Mouse (Mus musculus): ENCODE data around the gene Slc7a9.

Gene Slc7a9

DNA sequence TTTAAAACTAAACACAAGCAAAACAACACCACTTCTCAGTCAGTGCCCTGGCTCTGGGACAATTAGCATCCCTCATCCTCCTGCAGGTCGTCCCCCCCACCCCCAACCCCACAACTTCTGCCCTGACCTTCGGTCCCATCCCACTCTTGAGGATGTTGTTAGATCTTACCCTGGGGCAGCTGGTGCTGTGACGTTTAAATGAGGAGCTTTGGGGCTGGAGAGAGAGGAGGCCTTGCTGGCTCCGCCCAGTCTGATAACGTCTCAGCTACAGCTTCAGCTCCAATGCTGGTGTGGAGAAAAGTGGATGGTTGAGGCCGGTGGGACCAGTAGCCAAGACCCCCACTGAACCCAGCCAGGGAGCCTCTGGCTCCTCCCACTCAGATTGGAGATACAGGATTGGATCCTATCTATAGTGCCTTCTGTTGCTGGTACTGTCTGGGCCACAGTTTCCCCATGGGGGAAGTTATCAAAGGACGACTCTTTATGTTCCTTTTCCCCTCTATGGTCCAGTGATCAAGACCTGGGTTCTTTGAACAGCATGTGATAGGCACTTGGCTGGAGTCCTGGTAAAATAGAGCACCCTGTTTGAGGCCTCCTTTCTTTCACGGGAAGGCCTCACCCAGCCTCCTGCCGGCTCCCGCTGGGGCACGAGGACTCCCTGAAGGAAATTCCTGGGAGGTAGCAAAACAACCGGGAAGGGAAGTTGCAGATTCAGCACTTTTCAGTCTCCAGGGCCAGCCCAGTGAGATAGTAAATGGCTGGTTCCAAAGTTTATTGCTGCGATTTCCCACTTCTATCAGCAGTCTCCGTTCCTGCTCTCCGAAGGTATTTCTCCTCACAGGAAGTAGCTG is at the start of gene Slc7a9:
Gene Slc7a9, plus strand, starts transcription at position 801 of the 851 bp plus-strand sequence.
- no peak for DNase-seq (ENCODE audit: low spot score)

DNA sequence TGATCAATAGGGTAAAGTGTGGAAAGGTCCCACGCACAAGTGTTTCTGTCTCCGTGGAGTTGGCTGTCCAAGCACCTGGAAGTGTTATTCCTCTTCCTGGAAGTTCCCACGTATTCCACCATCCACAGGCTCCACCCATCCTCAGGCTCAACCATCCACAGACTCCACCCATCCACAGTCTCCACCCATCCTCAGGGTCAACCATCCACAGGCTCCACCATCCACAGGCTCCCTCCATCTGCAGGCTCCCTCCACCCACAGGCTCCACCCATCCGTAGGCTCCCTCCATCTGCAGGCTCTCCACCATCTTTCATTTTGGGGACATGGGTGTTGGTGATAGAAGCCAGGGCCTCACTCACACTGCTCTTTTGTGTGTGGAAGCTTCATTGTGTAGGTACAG is 47.4 kb upstream of the Slc7a9 start:
- DNase-seq (ENCODE audit: low spot score) = no peak

DNA sequence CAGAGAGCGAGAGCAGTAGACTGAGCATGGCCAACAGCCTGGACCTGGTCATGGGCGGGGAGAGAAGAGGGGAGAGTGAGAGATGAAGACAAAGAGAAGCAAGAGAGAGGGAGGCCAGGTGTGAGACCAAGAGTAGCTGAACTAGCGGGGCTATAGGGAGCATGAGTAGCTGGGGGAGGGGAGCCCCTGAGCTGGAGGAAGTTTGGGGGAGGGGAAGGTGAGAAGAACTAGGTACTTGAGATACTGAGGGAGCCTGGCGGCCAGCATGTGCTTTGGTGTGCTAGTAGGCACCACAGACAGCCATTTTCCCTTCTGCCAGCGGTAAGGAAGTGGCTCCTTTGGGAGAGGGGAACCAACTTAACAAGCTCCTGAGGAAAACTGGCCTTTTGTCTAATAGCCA is 33.4 kb upstream of the Slc7a9 start:
- DNase-seq (ENCODE audit: low spot score) = no peak

DNA sequence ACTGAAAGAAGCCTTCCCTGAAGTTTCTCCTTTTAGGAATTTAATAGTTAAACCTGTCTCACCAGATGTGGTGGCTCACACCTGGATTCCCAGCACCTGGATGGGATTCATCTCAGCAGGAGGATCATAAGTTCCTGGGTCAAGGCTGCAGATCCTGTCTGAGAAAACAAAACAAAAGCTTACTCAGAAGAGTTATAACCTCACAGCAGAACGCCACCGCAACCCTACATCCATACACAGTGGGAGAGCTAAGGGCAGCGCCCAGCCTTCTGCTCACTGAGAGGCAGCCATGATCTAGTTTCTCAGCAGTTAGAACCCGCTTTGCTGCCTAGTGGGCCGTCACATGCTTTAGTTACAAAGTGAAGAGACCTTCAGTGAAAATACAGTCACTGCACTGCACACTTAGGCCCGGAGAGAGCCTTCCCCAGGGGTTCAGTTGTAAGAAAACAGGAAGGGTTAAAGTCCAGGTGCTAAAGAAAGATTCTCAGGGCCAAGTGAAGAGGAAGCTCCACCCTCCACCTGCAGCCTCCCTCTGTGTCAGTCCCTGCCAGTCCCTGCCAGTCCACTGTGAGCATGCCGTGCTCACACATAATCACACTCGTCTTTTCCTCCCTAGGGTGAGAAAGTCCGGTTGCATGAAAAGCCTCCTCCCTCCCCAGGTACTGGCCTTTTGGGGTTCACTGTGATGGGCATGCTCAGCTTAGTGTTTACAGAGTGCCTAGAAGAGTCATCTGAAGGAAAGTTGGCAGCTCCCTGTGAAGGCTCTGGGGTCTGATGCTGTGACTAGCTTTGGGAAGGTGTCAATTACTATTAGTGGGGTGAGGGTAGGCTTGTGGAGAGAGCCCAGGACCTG is 32.6 kb upstream of the Slc7a9 start:
- DNase-seq (ENCODE audit: low spot score) = no peak

GRCm38 (mm10) chr7:35416654-35416948 is 32.0 kb upstream of the Slc7a9 start:
- no peak for DNase-seq (ENCODE audit: low spot score)

DNA sequence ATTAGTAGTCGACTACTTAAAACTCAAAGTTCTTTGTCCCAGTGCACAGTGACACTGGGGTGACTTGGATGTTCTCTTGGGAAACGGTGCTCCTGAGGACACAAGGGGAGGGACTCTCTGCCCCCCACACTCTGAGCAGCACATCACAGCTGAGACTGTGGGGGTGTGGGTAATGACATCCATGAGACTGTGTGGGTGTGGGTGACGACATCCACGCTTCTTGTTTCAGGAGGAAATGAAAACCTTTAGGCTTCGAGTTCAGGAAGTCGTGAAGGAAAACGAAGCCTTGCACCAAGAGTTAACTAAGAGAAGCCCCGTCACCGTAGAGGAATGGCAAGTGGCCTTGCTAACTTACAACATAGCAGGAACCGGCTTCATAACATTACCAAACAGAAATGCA is 25.5 kb upstream of the Slc7a9 start:
- DNase-seq (ENCODE audit: low spot score) = no peak

GRCm38 (mm10) chr7:35428146-35428545 is 20.4 kb upstream of the Slc7a9 start:
- no peak for DNase-seq (ENCODE audit: low spot score)

DNA sequence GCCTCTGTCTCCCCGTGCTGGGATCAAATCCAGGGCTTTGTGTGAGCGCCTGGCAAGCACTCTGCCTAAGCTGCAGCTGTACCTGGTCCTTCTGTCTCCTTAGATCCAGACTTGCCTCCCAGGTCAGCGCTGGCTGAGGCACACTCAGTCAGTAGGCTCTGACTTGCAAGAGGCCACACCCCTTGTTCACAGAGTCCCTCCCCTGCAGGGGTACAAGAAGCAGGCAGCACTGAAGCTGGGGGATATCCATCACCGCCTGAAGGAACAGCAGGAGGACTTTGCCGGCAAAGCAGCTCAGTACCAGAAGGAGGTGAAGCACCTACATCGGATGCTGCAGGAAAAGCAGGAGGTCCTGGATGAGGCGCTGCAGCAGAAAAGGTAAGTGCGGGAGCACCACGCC is 13.3 kb upstream of the Slc7a9 start:
- DNase-seq (ENCODE audit: low spot score) = no peak

GRCm38 (mm10) chr7:35447501-35447900 is 1.1 kb upstream of the Slc7a9 start:
- DNase-seq (ENCODE audit: low spot score) = no peak

- no peak for DNase-seq (ENCODE audit: low spot score)
Observed at GRCm38 (mm10) chr7:35448867-35449266, 271 bp downstream of the Slc7a9 start.

GRCm38 (mm10) chr7:35456091-35456814 is 7.7 kb downstream of the Slc7a9 start:
- no peak for DNase-seq (ENCODE audit: low spot score)

- DNase-seq (ENCODE audit: low spot score) = no peak
Observed at GRCm38 (mm10) chr7:35460971-35461370, 12.4 kb downstream of the Slc7a9 start.

GRCm38 (mm10) chr7:35465027-35465426 is 16.4 kb downstream of the Slc7a9 start:
- no peak for DNase-seq (ENCODE audit: low spot score)

- DNase-seq (ENCODE audit: low spot score) = no peak
Observed at GRCm38 (mm10) chr7:35467856-35468255, 19.3 kb downstream of the Slc7a9 start.

GRCm38 (mm10) chr7:35470794-35471193 is 22.2 kb downstream of the Slc7a9 start:
- no peak for DNase-seq (ENCODE audit: low spot score)

- no peak for DNase-seq (ENCODE audit: low spot score)
Observed at GRCm38 (mm10) chr7:35476457-35476856, 27.9 kb downstream of the Slc7a9 start.

GRCm38 (mm10) chr7:35485126-35485525 is 36.5 kb downstream of the Slc7a9 start:
- no peak for DNase-seq (ENCODE audit: low spot score)

- DNase-seq (ENCODE audit: low spot score) = no peak
Observed at GRCm38 (mm10) chr7:35486553-35486952, 38.0 kb downstream of the Slc7a9 start.

GRCm38 (mm10) chr7:35490186-35490585 is 41.6 kb downstream of the Slc7a9 start:
- DNase-seq (ENCODE audit: low spot score) = no peak

DNA sequence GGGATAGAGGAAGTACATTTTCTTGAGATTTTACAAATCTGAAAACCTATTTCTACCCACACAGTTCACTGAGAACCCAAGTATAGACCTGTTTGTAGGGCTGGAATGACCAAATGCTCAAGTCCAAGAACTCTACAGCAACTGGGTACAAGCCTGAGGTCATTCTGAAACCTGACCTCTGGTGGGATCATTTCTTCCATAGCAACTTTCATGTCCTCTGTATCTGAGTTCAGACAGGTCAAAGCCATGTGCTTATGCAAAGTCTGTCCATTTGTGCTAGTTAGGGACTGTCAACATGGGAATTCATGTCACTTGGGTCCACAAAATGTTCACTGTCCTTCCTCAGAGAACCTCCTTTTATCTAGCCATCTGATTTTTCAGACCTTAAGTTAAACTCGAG is 42.4 kb downstream of the Slc7a9 start:
- DNase-seq (ENCODE audit: low spot score) = no peak

DNA sequence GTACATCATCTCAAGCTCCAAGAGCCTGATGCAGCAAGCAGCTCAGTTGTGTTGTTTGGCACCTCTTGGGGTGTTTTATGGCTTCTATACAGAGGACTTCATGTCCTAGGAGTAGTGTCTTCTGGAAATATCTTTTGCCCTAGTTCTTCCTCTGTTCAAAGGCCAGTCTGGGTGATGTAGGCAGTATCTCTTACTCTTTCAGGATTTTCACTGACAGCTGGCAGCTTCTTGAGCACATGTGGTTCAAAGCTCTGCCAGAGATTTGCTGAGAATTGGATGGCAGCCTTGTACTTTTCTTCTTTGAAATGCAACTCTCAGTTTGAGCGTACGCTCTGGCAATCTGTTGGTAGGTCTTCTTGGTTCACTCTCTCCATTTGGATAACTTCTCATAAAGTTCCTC is 48.9 kb downstream of the Slc7a9 start:
- DNase-seq (ENCODE audit: low spot score) = no peak

DNA sequence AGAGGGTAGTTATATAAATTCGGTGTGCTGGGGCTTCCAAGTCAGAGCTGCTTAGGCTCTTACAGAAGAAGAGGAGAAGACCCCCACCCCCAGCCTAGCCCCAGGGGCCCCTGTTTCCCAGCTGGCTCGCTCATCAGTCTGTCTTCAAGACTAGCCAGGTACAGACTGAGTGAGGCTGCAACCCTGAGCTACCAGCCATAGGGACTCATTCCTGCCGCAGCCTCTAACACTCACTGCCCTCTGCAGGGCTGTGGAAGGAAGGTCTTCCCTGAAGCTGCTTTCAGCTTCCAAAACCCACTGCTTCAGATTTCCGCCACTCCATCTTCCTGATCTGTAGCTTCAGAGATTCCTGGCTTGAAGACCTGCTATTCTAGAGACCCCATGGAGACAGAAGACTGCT is 53.4 kb downstream of the Slc7a9 start:
- no peak for DNase-seq (ENCODE audit: low spot score)

Data from T-cell, adult 2 months (primary cell).